Mouse (Mus musculus) mature B cell (primary cell): ENCODE measurements around the gene Gm48551.

Experiments
- in situ Hi-C: fragments of 300-500 bp; cut with MboI; formaldehyde crosslinking; loops from 2 replicates; pipeline ENCODE4 v1.14.3; 2019

Gene Gm48551

DNA sequence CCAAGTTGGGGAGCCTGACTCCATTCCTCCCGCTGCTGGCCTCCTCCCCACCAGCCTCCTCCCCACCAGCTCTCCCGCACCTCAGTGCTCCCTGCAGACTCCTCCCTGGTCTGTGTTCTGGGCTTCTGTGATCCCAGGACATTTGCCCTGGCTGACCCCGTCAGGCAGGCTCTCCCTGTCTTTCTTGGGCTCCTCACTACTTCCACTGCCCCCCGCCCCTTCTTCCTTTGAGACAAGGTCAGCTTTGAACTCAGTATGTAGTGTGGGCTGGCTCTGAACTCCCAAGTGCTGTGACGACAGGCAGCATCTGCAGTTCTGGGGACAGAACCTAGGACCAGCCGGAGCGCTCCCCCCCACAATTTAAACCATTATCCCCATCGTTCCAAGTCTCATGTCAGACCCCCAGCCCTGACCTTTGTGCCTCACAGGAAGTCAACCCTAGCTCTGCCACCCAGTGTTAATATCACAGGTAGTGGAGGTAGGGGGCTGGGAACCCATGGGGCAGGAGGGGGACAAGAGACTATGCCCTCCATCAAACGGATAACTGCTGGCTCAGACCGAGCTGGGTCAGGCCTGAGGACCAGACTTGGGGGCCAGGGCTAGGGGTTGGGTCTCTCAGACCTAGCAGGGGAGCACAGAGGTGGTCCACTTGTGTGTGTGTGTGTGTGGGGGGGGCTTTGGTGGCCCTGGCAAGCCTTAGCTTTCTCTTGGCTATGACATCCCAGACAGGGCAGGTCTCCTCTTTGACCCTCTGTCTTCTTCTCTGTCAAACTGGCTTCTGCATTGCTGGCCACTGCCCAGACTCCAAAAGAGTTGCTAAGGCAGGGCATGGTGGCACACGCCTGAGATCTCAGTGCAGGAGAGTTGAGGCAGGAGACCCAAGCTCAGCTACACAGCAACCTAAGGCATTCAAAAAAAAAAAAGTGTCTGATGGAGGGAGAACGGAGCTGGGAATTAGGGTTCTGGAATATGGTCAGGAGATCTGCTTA lies 33.3 kb downstream of the Gm48551 start:
- in situ Hi-C loops, result no loop called here

DNA sequence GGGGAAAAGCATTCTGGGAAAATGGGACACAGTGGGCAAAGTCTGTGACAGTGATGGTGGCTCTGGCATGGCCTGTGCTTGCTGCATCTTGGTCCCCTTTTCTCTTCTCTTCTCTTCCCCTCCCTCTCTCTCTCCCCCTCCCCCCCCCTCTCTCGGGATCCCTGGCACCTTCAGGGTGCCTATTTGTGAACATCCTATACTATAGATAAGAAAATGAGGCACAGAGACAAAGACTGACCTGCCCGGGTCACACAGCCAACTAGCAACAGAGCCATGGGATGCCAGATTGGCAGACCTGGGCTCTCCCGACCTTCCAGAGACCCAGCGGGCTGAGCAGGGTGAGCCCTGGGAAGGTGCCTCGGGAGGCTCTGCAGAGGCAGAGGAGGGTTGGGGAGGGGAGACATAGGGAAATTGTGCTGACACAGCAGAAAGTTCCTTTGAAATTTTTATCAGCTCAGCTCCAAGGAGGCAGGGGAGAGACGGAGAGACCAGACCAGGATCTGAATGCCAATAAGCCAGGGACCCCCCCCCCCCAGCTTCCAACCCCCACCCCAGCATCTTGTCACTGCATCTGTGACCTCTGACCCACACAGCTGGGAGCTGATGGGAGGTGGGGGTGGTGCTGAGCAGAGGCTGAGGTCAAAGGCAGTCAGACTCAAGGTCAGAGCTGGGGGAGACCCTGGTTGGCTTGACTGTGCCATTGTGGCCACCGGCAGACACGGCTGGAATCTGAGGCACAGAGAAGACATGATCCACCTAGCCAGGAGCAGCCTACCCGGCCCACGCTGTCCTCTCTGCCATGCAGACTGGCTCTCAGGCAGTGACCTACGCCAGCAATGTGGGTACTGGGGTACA lies 34.2 kb downstream of the Gm48551 start:
- in situ Hi-C loops, result no loop called here

DNA sequence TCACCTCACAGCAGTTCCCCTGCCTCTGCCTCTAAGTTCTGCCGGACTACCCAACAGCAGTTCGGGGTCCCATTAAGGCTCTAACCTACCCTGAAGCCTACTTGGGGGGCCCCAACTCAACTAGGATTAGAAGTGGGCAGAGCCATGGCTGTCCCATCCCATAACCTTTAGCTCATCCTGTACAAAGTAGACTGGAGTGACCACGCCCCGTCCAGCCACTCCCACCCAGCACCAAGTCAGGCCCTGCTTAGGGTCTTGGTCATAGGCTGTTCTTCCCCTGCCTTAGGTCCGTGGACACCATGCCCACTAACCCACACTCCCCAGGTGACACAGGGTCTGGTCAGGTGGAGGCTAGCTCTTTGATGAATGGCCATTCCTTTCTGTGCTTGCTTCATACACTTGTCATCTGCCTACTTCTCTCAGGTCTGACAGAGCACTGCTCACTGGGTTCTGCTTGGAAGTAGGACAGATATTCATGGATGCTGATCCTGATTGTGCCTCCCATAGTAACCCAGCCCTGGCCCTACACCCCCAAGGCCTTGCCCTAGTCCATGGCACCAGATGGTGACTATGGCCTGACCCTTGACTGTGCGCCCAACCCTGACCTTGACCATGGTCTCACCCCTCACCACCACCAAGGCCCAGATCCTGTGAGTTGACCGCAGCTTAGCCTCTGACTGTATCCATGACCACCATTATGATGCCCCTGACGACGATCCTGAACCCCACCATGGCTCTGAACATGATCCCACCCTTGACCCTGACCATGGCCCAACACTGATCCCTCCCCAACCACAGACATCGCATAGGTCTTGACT lies 35.1 kb downstream of the Gm48551 start:
- in situ Hi-C loops, result no loop called here

DNA sequence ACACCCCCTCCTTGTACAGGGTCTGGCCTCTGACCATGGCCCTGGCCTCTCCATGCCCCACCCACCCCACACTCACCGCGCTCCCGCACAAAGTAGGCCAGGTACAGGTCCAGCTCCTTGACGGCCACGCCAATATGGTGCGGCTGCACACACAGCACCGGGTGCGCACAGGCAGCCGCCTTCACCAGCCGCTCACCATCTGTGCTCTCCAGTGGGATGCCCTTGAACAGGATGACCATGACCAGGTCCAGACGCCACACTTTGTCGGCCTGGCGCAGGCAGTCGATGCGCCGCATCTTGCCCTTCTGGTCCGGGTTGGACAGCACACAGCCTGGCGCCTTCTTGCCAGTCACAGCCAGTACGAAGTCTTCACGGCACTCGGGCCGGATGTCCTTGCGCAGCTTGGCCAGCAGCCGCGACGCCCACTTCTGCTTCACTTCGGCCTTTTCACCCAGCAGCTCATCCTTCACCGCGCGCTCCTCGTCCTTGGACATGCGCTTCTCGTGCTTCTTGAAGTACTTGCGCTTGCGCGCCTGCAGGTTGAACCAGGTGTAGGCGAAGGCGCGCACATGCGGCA lies 36.0 kb downstream of the Gm48551 start:
- in situ Hi-C loops, result no loop called here

DNA sequence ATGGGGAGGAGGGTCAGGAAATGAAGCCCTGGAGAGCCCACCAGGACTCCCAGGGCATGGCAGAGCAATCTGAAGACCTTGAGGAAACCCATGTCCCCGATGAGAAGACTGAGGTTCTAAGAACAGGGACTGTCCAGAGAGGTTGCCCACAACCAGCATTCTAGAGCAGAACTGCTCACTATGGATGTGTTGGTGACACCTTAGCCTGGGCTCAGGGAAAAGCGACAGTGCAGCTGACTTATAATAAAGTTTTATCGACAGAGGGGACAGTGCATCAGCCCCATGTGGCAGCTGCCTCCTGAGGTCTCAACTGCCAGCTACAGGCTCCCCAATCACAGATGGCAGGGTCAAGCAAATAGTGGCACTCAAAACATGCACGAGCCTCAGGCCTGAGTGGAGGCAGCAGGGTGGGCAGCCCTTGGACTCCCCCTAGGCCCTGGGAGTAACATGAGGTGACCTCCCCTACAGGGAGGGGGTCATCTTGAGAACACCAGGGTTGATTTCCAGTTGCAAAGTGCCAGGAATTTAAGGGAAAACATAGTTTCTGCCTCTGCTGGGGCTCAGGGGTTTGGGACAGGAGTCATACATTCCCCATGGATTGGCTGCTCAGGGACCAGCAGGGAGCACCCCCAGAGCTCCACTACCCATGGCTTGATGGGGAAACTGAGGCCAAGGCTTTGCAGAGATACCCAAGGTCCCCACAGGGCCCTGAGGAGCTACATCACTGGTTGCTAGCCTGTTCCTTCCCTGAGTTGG lies 37.0 kb downstream of the Gm48551 start:
- in situ Hi-C loops, result no loop called here

DNA sequence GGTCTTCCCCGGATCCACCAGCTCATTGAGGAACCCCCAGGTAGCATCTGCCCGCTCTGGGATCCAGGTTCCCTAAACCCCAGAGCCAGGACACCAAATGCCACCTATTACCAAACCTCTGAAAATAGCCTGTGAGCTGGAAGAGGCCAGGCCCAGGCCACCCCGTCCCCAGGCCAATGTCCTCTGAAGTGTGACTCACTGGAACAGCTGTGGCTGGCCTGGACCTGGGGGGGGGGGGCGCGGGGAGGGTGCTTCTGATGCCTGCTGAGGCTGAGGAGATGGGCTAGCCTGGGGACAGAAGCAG lies 37.5 kb downstream of the Gm48551 start:
- in situ Hi-C loops, result no loop called here

DNA sequence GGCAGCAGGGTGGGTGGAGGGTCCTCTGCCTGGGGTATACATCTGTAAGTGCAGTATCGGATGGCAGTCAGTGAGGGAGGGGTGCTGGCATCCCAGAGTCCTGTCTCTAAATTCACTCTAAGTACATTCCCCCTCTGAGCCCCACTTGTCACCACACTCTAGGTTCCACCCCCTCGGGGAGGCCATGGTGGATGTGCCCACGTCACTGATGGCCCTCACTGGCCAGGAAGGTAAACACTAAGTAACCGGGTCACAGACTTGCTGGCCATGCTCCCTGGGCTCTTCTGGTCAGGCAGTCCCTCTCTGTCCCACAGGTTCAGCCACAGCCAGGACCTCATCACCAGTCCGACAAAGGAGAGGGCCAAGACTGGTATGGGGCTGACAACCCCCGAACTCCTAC lies 37.9 kb downstream of the Gm48551 start:
- in situ Hi-C loops, result no loop called here

DNA sequence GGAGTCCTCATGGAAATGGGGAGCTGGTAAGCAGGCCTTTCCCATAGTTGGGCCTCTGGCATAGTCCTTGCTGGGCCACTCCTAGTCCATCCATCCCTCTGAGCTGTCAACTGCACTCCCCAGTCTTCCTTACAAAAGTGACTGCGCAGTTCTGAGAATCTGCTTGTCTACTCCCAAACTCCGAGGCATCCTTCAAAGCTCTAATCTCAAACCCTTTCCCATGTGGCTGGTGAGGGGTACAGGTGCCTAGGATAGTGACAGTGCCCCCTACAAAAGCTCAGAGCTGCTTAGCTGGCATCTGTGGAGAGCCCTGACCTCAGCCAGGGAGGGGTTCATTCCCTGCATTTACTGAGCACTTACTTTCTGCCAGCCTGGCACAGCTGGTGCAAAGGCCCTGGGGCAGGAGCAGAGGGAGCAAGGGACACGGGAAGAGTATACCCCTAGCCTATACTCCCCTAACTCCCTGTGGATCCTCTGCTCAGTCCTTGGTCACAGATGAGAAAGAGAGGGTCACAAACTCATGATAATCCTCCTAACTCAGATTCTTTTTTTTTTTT lies 38.5 kb downstream of the Gm48551 start:
- in situ Hi-C loops, result no loop called here

DNA sequence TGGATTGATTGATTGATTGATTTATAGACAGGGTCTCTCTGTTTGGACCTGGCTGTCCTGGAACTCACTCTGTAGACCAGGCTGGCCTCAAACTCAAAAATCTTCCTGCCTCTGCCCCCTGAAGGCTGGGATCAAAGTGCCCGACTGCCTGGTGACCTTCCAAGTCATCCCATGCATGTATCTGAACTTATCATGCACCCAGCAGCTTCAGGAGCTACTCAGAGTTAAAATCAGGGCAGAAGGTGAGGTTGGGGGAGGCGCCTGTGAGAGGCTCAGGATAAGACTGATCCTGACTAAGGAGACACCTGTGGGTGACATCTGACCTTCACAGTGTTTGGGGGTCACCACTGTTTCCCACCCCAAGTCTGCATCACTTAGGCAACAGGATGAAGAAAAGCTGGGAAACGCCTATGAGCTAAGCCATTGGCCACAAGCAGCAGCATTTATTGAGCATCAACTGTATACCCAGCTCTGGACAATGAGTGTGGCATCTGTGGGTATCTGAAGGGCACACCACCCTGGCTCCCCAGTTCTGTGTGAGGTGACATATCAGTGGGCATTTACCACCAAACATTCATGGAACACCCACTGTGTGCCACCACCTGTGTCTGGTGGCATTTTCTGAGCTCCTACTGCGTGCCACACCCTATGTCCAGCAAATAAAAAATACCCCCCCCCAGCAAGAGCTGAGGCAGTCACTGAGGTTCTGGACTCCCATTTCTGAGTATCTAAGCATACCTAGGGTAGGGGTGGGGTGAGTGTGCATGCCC lies 39.4 kb downstream of the Gm48551 start:
- in situ Hi-C loops, result no loop called here

DNA sequence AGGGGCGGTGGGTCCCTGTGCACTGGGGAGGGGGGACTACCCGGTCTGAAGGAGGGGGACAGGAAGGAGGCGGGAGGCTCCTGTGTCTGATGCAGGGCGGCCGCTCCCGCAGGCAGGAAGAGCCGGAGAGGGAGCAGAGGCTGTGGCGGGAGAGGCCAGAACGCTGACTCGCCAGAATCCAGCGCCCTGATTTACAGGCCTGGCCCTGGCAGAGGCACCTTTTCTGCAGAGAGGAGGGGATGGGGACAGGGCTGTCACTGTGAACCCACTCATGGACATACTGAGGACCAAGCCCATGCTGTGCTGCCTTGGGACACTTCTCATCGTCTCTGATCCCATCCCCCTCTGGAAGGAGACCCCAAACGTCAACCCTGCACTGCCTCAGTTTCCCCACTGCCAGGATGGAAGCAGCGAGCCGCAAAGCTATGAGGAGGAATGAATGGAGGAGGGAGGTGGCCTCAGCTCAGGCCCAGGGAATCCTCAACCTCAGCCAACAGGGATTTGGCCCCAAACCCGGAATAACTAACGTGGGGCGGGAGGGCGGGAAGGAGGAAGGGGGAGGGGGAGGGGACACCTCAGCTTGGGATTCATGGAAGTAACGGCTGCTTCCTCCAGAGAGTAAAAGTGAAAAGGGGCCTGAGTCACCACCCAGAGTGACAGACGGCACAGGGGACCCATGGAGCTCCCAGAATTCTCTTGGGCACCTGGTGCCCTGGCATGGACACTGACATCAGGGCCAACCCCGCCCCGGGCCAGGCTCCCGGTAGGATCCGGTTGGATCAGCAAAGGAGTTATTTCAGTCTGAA lies 40.2 kb downstream of the Gm48551 start:
- in situ Hi-C loops, result no loop called here

DNA sequence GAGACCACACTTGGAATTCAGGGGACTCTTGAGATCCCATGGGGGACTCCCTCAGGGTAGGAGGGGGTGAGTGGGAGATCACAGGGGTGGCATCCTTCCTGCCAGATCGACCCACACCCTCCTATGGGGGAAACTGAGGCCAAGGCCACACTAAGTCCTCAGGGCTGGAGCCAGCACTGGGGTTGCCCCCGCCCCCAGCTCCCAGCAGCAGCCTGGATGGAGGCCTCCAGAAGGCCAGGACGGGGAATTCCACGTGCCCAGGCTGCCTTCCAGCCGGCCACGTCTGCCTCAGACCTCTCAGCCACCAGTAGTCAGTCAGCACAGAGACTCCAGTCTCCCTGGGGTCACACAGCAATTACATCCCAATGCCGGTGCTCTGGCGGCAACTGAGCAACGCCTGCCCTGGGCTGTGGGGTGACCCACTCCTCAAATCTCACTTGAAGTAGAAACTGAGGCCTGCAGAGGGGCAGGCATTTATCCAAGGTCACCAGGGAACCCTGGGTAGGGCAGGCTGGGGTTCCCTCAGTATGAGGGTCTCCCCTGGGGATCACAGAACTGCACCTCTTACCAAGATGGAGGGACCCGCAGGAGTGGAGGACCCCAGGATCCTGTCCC lies 41.1 kb downstream of the Gm48551 start:
- in situ Hi-C loops, result no loop called here

DNA sequence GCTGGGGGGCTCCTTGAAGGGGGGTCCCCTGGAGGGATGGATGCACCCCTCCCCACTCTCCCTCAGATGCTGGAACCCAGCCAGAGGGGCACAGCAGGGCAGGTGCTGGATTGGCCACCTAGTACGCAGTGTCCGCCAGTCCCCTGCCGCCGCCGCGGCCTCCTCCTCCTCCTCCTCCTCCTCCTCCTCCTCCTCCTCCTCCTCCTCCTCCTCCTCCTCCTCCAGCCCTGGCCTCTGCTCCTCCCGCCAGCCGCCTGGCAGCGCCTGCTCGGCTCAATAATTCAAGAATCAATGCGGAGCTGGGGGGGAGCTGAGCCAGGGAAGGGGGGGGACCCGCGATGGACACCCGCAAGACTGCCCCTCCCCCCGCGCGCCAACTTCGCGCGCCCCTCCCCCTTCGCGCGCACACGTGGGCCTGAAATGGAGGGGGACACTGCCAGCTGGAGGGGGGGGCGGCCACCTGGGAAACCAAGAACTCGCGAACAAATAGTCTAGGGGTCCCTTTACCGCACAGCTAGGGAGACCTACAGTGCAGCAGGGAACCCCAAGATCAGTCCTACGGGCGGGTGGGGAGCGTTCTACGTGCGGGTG lies 41.9 kb downstream of the Gm48551 start:
- in situ Hi-C loops, result no loop called here

DNA sequence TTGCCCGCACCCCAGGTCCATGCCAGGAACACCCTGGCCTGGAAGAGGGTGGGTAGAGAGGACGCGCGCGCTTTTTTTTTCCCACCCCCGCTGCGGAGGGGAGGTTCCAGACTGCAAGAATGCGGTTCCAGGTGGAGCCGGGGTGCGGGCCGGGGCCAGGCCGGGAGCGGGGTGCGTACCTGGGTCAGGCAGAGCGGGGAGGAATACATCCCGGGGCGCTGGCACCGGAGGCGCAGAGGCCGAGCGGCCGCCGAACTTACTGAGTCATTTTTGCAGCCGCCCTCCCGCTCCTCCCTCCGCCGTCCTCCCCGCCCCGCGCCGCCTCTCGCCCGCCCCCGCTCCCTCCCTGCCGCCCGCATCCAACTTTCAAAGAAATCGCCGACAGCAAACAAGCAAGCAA lies 42.6 kb downstream of the Gm48551 start:
- in situ Hi-C loops, result no loop called here

DNA sequence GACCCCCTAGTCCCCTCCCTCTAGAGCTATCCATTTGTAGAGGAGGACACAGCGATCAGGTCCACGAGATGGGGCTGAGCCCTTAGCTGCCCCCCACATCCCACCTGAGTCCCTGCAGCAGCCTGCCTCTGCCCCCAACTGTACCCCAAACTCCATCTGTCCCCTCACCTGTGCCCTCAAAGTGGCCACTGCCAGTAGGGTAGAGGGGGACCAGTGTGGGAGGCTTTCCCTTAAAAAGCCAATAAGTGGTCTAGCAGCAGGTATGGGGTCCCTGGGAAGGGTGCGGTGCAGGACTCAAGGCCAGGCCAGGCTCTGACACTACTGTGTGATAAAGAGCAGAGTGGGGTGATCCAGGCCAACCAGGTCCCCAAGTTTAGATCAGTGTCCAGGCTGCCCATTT lies 43.1 kb downstream of the Gm48551 start:
- in situ Hi-C loops, result no loop called here

DNA sequence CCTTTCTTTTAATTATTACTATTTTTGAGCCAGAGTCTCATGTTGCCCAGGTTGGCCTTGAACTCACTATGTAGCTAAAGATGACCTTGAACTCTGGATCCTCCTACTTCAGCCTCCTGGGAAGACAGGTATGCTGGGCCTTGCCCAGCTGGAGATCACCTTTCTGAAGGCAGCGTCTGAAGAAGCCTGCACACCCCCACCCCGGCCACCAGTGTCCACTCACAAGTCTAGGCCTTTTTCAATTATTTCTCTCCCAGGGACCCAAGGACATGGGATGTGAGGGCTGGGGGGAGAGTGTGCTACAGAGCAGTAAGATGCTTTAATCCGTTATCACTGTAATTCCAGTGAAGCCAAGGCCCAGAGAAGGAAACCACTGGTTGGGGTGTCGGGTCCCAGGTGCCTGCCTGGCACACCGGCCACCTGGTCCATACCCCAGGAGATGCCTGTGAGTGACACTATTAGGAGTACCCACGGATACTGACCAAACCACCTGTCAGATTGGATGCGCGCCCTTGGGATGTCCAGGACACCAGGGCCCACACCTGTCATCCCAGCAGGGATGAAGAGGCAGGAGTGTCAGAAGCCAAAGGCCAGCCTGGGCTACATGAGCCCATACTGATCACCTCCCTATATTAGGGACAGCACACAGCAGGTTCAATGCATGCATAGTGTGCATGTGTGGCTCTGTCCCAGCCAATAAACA lies 43.7 kb downstream of the Gm48551 start:
- in situ Hi-C loops, result no loop called here

DNA sequence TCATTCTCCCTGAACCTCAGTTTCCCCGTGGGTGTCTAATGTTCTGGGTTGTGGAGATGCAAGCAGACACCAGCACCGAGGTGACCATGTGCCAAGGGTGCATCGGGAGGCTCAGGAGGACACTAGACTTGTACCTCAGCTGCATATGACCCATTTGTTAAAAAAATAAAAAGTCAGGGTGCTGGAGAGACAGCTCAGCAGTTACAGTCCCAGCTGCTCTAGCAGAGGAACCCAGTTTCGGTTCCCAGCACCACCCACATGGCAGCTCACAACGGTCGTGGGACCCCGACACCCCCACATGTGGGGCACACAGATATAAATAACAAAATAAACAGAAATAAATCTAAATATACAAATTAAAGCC lies 44.2 kb downstream of the Gm48551 start:
- in situ Hi-C loops, result no loop called here

DNA sequence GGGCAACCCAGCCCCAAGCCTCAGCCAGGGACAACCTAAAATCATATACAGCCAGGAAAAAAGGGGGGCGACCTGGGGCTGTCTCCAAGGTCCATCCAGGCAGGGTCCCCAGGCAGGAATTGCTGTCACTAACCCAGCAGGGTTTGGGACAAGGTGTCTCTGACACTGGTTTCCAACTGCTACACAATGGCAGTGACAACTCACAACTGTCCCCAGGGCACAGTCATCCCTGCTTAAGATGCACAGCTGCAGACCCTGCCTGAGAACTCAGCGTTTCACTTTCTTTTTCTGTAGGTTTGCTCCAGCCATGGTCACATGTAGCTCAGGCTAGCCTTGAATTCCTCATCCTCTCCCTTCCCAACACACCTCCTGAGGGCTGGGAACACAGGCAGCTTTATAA lies 44.8 kb downstream of the Gm48551 start:
- in situ Hi-C loops, result no loop called here

DNA sequence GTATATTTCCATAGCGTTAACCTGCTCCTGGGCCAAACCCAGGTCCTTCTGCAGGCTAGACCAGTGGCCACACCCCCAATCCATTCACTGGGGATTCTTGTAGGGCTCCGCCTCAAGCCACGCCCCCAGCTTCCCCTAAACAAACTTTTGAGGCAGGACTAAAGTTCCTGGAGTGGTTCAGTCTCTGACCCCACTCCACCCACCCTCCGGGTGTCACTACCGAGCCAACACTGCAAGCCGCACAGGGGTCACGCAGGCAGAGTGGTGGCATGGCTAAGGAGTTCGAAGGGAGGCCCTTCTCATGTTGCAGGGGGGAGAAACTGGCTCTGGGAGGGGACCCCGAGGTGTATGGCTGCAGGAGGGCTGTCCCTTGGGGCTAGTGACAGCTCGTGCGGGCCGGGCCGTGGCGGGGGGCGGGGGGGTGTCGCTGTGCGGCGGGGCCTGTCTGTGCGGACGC lies 45.4 kb downstream of the Gm48551 start:
- in situ Hi-C loops, result no loop called here
